Mouse (Mus musculus): Measurements from ENCODE around the gene Csf1.

GRCm38 (mm10) chr3:107788885-107789284, 28.6 kb upstream of the Csf1 start:
- TF ChIP-seq HCFC1 (IDR thresholded peaks at IDR 0.05; ENCODE audit: borderline replicate concordance, insufficient read depth, low read length) (no peak), ZC3H11A (IDR thresholded peaks at IDR 0.05; ENCODE audit: borderline replicate concordance, low read depth, low read length) (no peak), CHD2 (IDR thresholded peaks at IDR 0.05; ENCODE audit: low read depth, low read length) (no peak), ZNF384 (IDR thresholded peaks at IDR 0.05; ENCODE audit: low read depth, low read length) (no peak), MAFK (IDR thresholded peaks at IDR 0.05; ENCODE audit: insufficient read depth, low read depth, low read length) (no peak)
